Comparison of ENCODE assay signal across 29 mouse cellular contexts in the genomic region with DNA sequence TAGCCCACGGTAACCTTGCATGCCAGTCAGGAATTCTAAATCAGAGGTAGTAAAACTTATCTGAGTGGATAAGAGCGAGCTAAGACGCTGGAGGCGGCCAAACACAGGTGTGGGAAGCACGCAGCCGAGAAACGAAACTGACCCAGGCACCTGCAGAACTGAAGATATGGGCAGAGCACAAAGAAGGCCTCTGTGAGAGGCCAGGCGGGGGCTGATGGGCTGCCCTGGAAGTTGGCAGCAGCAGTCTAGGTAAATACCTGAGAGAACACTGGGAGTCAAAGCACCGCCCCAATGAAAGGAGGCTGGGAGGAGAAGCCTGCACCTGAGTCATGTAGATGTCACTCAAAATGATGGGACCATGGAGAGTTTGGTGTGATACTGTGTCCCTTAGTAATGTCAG. TPM values are rescaled to one million over a fixed set of nuclear protein-coding genes. Genes with fewer than 3 reads are reported as not detected.
DNase-seq lines count a peak whose midpoint lies in the region; ATAC-seq lines count a peak whose summit lies in the region.
"Had no signal": no experiment of that assay in that cellular context is flagged by ENCODE, and none has a peak within 500 bp of the region (broad histone marks: within the 10 kb centered on the region; RNA-seq: fewer than 3 reads in every experiment).

No protein-coding gene starts in this region.

- H3K27ac ChIP-seq in intestine, embryonic 14.5 days (ENCODE audit: low read depth), result peak overlapping the region; percentile 65
- H3K27ac ChIP-seq in intestine, embryonic 15.5 days, result peak overlapping the region; percentile 69
- peak overlapping the region; percentile 48; the same call in 1 of the 2 replicates for H3K27ac ChIP-seq in stomach, embryonic 14.5 days (ENCODE audit: low read length)
- H3K27ac ChIP-seq: embryonic facial prominence, embryonic 13.5 days; forebrain, embryonic 13.5 days; hindbrain, embryonic 15.5 days; left cerebral cortex, adult 2 months; limb, embryonic 15.5 days; liver, embryonic 14.5 days; neural tube, embryonic 15.5 days had no signal

- no peak overlapping the region for H3K4me3 ChIP-seq in intestine, embryonic 14.5 days (ENCODE audit: low read depth, low read length)
- no peak overlapping the region for H3K4me3 ChIP-seq in intestine, embryonic 15.5 days (replicated peaks)
- H3K4me3 ChIP-seq in stomach, embryonic 14.5 days (ENCODE audit: low read depth, low read length), result no peak overlapping the region
- H3K4me3 ChIP-seq: embryonic facial prominence, embryonic 13.5 days; erythroblast, embryonic 14.5 days; forebrain, embryonic 13.5 days; hindbrain, embryonic 15.5 days; left cerebral cortex, adult 2 months; limb, embryonic 15.5 days; neural tube, embryonic 15.5 days had no signal

- H3K4me2 ChIP-seq in intestine, embryonic 14.5 days (ENCODE audit: low read length), result no peak overlapping the region
- H3K4me2 ChIP-seq in intestine, embryonic 15.5 days (replicated peaks), result peak overlapping the region; percentile 1; the same call in 1 of the 2 replicates
- no peak overlapping the region for H3K4me2 ChIP-seq in stomach, embryonic 14.5 days (replicated peaks; ENCODE audit: low read depth, low read length)
- H3K4me2 ChIP-seq: embryonic facial prominence, embryonic 13.5 days; forebrain, embryonic 13.5 days; heart, embryonic 11.5 days; hindbrain, embryonic 15.5 days; limb, embryonic 15.5 days; midbrain, embryonic 11.5 days; neural tube, embryonic 15.5 days had no signal

- H3K9ac ChIP-seq in intestine, embryonic 14.5 days (ENCODE audit: low read length), result no peak overlapping the region
- no peak overlapping the region for H3K9ac ChIP-seq in intestine, embryonic 15.5 days
- no peak overlapping the region for H3K9ac ChIP-seq in stomach, embryonic 14.5 days (replicated peaks; ENCODE audit: low read depth, low read length)
- H3K9ac ChIP-seq: embryonic facial prominence, embryonic 13.5 days; forebrain, embryonic 13.5 days; hindbrain, embryonic 15.5 days; limb, embryonic 15.5 days; liver, embryonic 14.5 days; neural tube, embryonic 15.5 days had no signal

- ATAC-seq in intestine, embryonic 14.5 days (replicated peaks; ENCODE audit: low FRiP score, low TSS enrichment, low read depth), result peak; percentile 85
- peak; percentile 88 for ATAC-seq in intestine, embryonic 15.5 days
- ATAC-seq in stomach, embryonic 14.5 days (ENCODE audit: insufficient number of reproducible peaks, insufficient read depth, low FRiP score, low read depth), result peak; percentile 84
- no peak for ATAC-seq in megakaryocyte progenitor cell, adult 5-6 weeks (replicated peaks; ENCODE audit: poor library complexity)
- ATAC-seq: activated CD4-positive, CD25-positive, alpha-beta regulatory T cell, adult 4 months; forebrain, embryonic 13.5 days had no signal

- H3K27me3 ChIP-seq in intestine, embryonic 14.5 days (replicated peaks; ENCODE audit: control insufficient read depth, insufficient read depth, low read length), result no peaks in the 10 kb centered on the region
- H3K27me3 ChIP-seq in intestine, embryonic 15.5 days (replicated peaks), result no peaks in the 10 kb centered on the region
- H3K27me3 ChIP-seq in stomach, embryonic 14.5 days (ENCODE audit: control insufficient read depth, insufficient read depth, low read length), result no peaks in the 10 kb centered on the region
- H3K27me3 ChIP-seq: embryonic facial prominence, embryonic 13.5 days; forebrain, embryonic 13.5 days; hindbrain, embryonic 15.5 days; limb, embryonic 15.5 days; neural tube, embryonic 15.5 days had no signal

- 66% methylated on average over 9 of the region's 9 CpGs for WGBS in intestine, embryonic 14.5 days
- 69% methylated on average over 9 of the region's 9 CpGs for WGBS in intestine, embryonic 15.5 days
- 66% methylated on average over 9 of the region's 9 CpGs for WGBS in stomach, embryonic 14.5 days

- H3K9me3 ChIP-seq in intestine, embryonic 14.5 days (ENCODE audit: control insufficient read depth, low read length), result no peaks in the 10 kb centered on the region
- no peaks in the 10 kb centered on the region for H3K9me3 ChIP-seq in intestine, embryonic 15.5 days
- no peaks in the 10 kb centered on the region for H3K9me3 ChIP-seq in stomach, embryonic 14.5 days (ENCODE audit: control insufficient read depth, low read depth, low read length)
- H3K9me3 ChIP-seq: embryonic facial prominence, embryonic 13.5 days; forebrain, embryonic 13.5 days; hindbrain, embryonic 15.5 days; limb, embryonic 15.5 days; neural tube, embryonic 15.5 days had no signal

- DNase-seq in lung, adult 18-20 months, result peak; percentile 23 to 40
- DNase-seq in lung, postnatal 25 days (ENCODE audit: low spot score), result no peak
- no peak for DNase-seq in intestine, embryonic 14.5 days (ENCODE audit: low spot score)
- DNase-seq in neural tube, embryonic 10.5 days (ENCODE audit: extremely low spot score, low spot score), result no peak
- DNase-seq: adrenal gland, postnatal 10 days; cerebellum, adult 2 months; cerebellum, postnatal 25 days; kidney, adult 8-10 months; layer of hippocampus, adult 9-11 months; retina, postnatal 1 day; right cerebral cortex, postnatal 25 days; thymus, adult 2 months; thymus, postnatal 4 days had no signal

- peaks cover 16% of the 10 kb centered on the region; the same call in 1 of the 2 replicates for H3K36me3 ChIP-seq in intestine, embryonic 14.5 days (ENCODE audit: control insufficient read depth, insufficient read depth, low read length)
- H3K36me3 ChIP-seq in intestine, embryonic 15.5 days, result peaks cover 2% of the 10 kb centered on the region; the same call in 1 of the 2 replicates
- H3K36me3 ChIP-seq in stomach, embryonic 14.5 days (ENCODE audit: control insufficient read depth, insufficient read depth, low read length), result no peaks in the 10 kb centered on the region; the same call in 1 of the 2 replicates

- no peaks in the 10 kb centered on the region for H3K4me1 ChIP-seq in intestine, embryonic 14.5 days (replicated peaks; ENCODE audit: control insufficient read depth, insufficient read depth, low read length)
- H3K4me1 ChIP-seq in intestine, embryonic 15.5 days (replicated peaks), result peaks cover 12% of the 10 kb centered on the region; the same call in 1 of the 2 replicates
- H3K4me1 ChIP-seq in stomach, embryonic 14.5 days (ENCODE audit: control insufficient read depth, insufficient read depth, low read length), result no peaks in the 10 kb centered on the region
- H3K4me1 ChIP-seq: embryonic facial prominence, embryonic 13.5 days; forebrain, embryonic 13.5 days; hindbrain, embryonic 15.5 days; neural tube, embryonic 15.5 days had no signal

RNA-seq across cellular contexts. Expression of gene Anpep, which starts 27.7 kb away (rescaled TPM):
- polyA plus RNA-seq in intestine, embryonic 14.5 days (2014; fragmentation: Nextera tagmentation; extraction: Ambion mirVana), result 88.2 and 94.9 TPM in 2 replicates
- polyA plus RNA-seq in intestine, embryonic 15.5 days (2015; fragmentation: Nextera tagmentation; extraction: Ambion mirVana), result 161 and 174 TPM in 2 replicates
- polyA plus RNA-seq in stomach, embryonic 14.5 days (2014; fragmentation: Nextera tagmentation; extraction: Ambion mirVana), result 25.9 and 26.3 TPM in 2 replicates
- 1.2 and 2.3 TPM in 2 replicates for total RNA-seq in megakaryocyte progenitor cell, adult 5-6 weeks (2015)
- total RNA-seq in megakaryocyte progenitor cell, adult 5-6 weeks (2017), result not detected in 2 replicates
- total RNA-seq: granulocyte monocyte progenitor cell, adult 5-6 weeks had no signal
- polyA plus RNA-seq: activated CD4-positive, CD25-positive, alpha-beta regulatory T cell, adult 4 months had no signal

RNA-seq across cellular contexts. Expression of gene Ap3s2, which starts 31.8 kb away (rescaled TPM):
- polyA plus RNA-seq in intestine, embryonic 14.5 days (2014; fragmentation: Nextera tagmentation; extraction: Ambion mirVana), result 30.0 and 30.9 TPM in 2 replicates
- 27.6 and 36.8 TPM in 2 replicates for polyA plus RNA-seq in intestine, embryonic 15.5 days (2015; fragmentation: Nextera tagmentation; extraction: Ambion mirVana)
- 31.9 and 34.0 TPM in 2 replicates for polyA plus RNA-seq in stomach, embryonic 14.5 days (2014; fragmentation: Nextera tagmentation; extraction: Ambion mirVana)
- total RNA-seq in megakaryocyte progenitor cell, adult 5-6 weeks (2015), result 15.7 and 25.3 TPM in 2 replicates
- 6.9 and 8.2 TPM in 2 replicates for total RNA-seq in megakaryocyte progenitor cell, adult 5-6 weeks (2017)

RNA-seq across cellular contexts. Expression of gene Arpin, which starts 46.6 kb away (rescaled TPM):
- polyA plus RNA-seq in intestine, embryonic 14.5 days (2014; fragmentation: Nextera tagmentation; extraction: Ambion mirVana), result 46.7 and 51.0 TPM in 2 replicates
- polyA plus RNA-seq in intestine, embryonic 15.5 days (2015; fragmentation: Nextera tagmentation; extraction: Ambion mirVana), result 49.7 and 52.7 TPM in 2 replicates
- polyA plus RNA-seq in stomach, embryonic 14.5 days (2014; fragmentation: Nextera tagmentation; extraction: Ambion mirVana), result 37.7 and 39.6 TPM in 2 replicates
- 0.15 TPM in 1 of 2 replicates, not detected in the other for total RNA-seq in megakaryocyte progenitor cell, adult 5-6 weeks (2015)
- total RNA-seq in megakaryocyte progenitor cell, adult 5-6 weeks (2017), result 0.14 TPM in 1 of 2 replicates, not detected in the other
- total RNA-seq: MEL had no signal
- polyA plus RNA-seq: activated CD4-positive, CD25-positive, alpha-beta regulatory T cell, adult 4 months; erythroblast, embryonic 14.5 days had no signal

Comparison
In these comparisons a context has a peak if more than half of its experiments do, and no peak if none do; other contexts are left out.
1. DNase-seq: peak in lung, adult 18-20 months (2 of 2); none in lung, postnatal 25 days (single experiment), intestine, embryonic 14.5 days (single experiment) and neural tube, embryonic 10.5 days (single experiment).
2. Peak in every context shown above with its lines, with median percentiles within 50 percentile points of each other: H3K27ac ChIP-seq.